Mouse (Mus musculus): ENCODE measurements at regions not wholly inside any gene's neighbourhood (a gene's known extent, or its start where the extent isn't known, plus 50 kb on each side); places are given as distances from the start of the nearest gene placed in this dataset.

- DNase-seq: no peak
Observed at GRCm38 (mm10) chr6:31658447-31659199, 94.8 kb upstream of the Podxl start.

GRCm38 (mm10) chr6:31650791-31651476 is 87.2 kb upstream of the Podxl start:
- no peak for DNase-seq

- no peak for DNase-seq
Observed at GRCm38 (mm10) chr6:31645261-31645660, 81.5 kb upstream of the Podxl start.

- no peak for DNase-seq
Observed at GRCm38 (mm10) chr6:31644504-31644903, 80.7 kb upstream of the Podxl start.

GRCm38 (mm10) chr6:31642451-31642942 is 78.7 kb upstream of the Podxl start:
- DNase-seq: peak; percentile 60

- no peak for DNase-seq
Observed at GRCm38 (mm10) chr6:31640745-31641144, 77.0 kb upstream of the Podxl start.

GRCm38 (mm10) chr6:31639460-31639859 is 75.7 kb upstream of the Podxl start:
- DNase-seq: peak; percentile 75

GRCm38 (mm10) chr6:31638434-31639220 is 74.8 kb upstream of the Podxl start:
- DNase-seq: no peak

GRCm38 (mm10) chr6:31637371-31638052 is 73.7 kb upstream of the Podxl start:
- no peak for DNase-seq

- no peak for DNase-seq
Observed at GRCm38 (mm10) chr6:31636954-31637353, 73.2 kb upstream of the Podxl start.

GRCm38 (mm10) chr6:31632485-31632884 is 68.7 kb upstream of the Podxl start:
- DNase-seq: no peak

GRCm38 (mm10) chr6:31630009-31630408 is 66.2 kb upstream of the Podxl start:
- DNase-seq: no peak

- no peak for DNase-seq
Observed at GRCm38 (mm10) chr6:31627912-31628311, 64.1 kb upstream of the Podxl start.

- no peak for DNase-seq
Observed at GRCm38 (mm10) chr6:31625055-31625454, 61.3 kb upstream of the Podxl start.

- DNase-seq: no peak
Observed at GRCm38 (mm10) chr6:31624374-31624773, 60.6 kb upstream of the Podxl start.

GRCm38 (mm10) chr6:31621023-31621422 is 57.2 kb upstream of the Podxl start:
- DNase-seq: no peak

- DNase-seq: no peak
Observed at GRCm38 (mm10) chr6:31618852-31619251, 55.1 kb upstream of the Podxl start.

- no peak for DNase-seq
Observed at GRCm38 (mm10) chr6:31617341-31617740, 53.6 kb upstream of the Podxl start.

GRCm38 (mm10) chr6:31615426-31615970 is 51.7 kb upstream of the Podxl start:
- no peak for DNase-seq

GRCm38 (mm10) chr6:31614563-31614962 is 50.8 kb upstream of the Podxl start:
- DNase-seq: no peak

GRCm38 (mm10) chr6:31613590-31614319 is 50.0 kb upstream of the Podxl start:
- no peak for DNase-seq

All from adrenal gland, postnatal 25 days (tissue).